Mouse (Mus musculus): ENCODE data around the gene Rpl23a. TPM values are rescaled to one million over a fixed set of nuclear protein-coding genes. Genes with fewer than 3 reads are reported as not detected.

Rpl23a gene
- total and polyA plus RNA-seq, 3 experiments: 2,992 to 3,939 (median 3,361) TPM

GRCm38 (mm10) chr11:78160171-78160570, 23.2 kb downstream of the Rpl23a start:
- H3K9ac ChIP-seq (ENCODE audit: insufficient read depth, low read depth): no peak overlapping the region
- H3K4me3 ChIP-seq (replicated peaks in 1 of 3; ENCODE audit: low read depth in 2 of 3, low read length in 2 of 3, poor library complexity in 1 of 3): no peak overlapping the region
- dilution Hi-C loops (cut with MboI; ENCODE audit: extremely low pct_ligation_motif_present, extremely low pct_unique_long_range_greater_than_20kb, low sequenced_read_pairs) (no loop called here), in situ Hi-C loops (cut with MboI; ENCODE audit: low pct_ligation_motif_present, low pct_unique_long_range_greater_than_20kb, low sequenced_read_pairs) (no loop called here)
- H3K27me3 ChIP-seq (replicated peaks): no peaks in the 10 kb centered on the region
- TF ChIP-seq ETS1 (conservative IDR thresholded peaks at IDR 0.05; ENCODE audit: low read depth, low read length) (no peak), CHD1 (IDR thresholded peaks at IDR 0.05; ENCODE audit: low read depth, low read length) (no peak), MYC (IDR thresholded peaks at IDR 0.05; ENCODE audit: low read depth, low read length) (no peak), MAX (IDR thresholded peaks at IDR 0.05; ENCODE audit: low read length) (no peak), CHD2 (IDR thresholded peaks at IDR 0.05; ENCODE audit: low read length) (no peak), POLR2A (IDR thresholded peaks at IDR 0.05; ENCODE audit: low read depth, low read length) (no peak)
- no peaks in the 10 kb centered on the region for H3K9me3 ChIP-seq (replicated peaks; ENCODE audit: low read length)
- H3K4me2 ChIP-seq (ENCODE audit: insufficient read depth, low read depth, poor library complexity, severe bottlenecking): no peak overlapping the region
- H3K79me2 ChIP-seq (replicated peaks; ENCODE audit: control insufficient read depth, extremely low read depth, insufficient read depth, poor library complexity, severe bottlenecking): peaks cover 32% of the 10 kb centered on the region
- no peak for DNase-seq (ENCODE audit: extremely low read depth)
- no peak overlapping the region for H3K27ac ChIP-seq (ENCODE audit: insufficient read depth, low read depth)
- H3K36me3 ChIP-seq (replicated peaks in 1 of 2; ENCODE audit: control insufficient read depth in 1 of 2, insufficient read depth in 1 of 2, low read length in 1 of 2): peaks cover 60 to 74% of the 10 kb centered on the region in 2 experiments
- H3K4me1 ChIP-seq (ENCODE audit: control insufficient read depth in 1 of 2, insufficient read depth in 2 of 2): peaks cover 20 to 44% of the 10 kb centered on the region in 2 experiments

- dilution Hi-C loops (cut with MboI; ENCODE audit: extremely low pct_ligation_motif_present, extremely low pct_unique_long_range_greater_than_20kb, low sequenced_read_pairs) (no loop called here), in situ Hi-C loops (cut with MboI; ENCODE audit: low pct_ligation_motif_present, low pct_unique_long_range_greater_than_20kb, low sequenced_read_pairs) (no loop called here)
- Histone ChIP-seq H3K4me2 (ENCODE audit: insufficient read depth, low read depth, poor library complexity, severe bottlenecking) (no peak overlapping the region), H3K27ac (ENCODE audit: insufficient read depth, low read depth) (no peak overlapping the region), H3K36me3 (replicated peaks in 1 of 2; ENCODE audit: control insufficient read depth in 1 of 2, insufficient read depth in 1 of 2, low read length in 1 of 2) (peaks cover 65 to 80% of the 10 kb centered on the region in 2 experiments), H3K4me3 (replicated peaks in 1 of 3; ENCODE audit: low read depth in 2 of 3, low read length in 2 of 3, poor library complexity in 1 of 3) (no peak overlapping the region), H3K4me1 (ENCODE audit: control insufficient read depth in 1 of 2, insufficient read depth in 2 of 2) (peaks cover 20 to 44% of the 10 kb centered on the region in 2 experiments), H3K9me3 (replicated peaks; ENCODE audit: low read length) (no peaks in the 10 kb centered on the region), H3K79me2 (replicated peaks; ENCODE audit: control insufficient read depth, extremely low read depth, insufficient read depth, poor library complexity, severe bottlenecking) (peaks cover 26% of the 10 kb centered on the region), H3K9ac (ENCODE audit: insufficient read depth, low read depth) (no peak overlapping the region), H3K27me3 (replicated peaks) (no peaks in the 10 kb centered on the region)
- no peak for DNase-seq (ENCODE audit: extremely low read depth)
- TF ChIP-seq MXI1 (IDR thresholded peaks at IDR 0.05; ENCODE audit: low read depth, low read length): no peak
- no peak for TF ChIP-seq E2F4 (IDR thresholded peaks at IDR 0.05; ENCODE audit: insufficient replicate concordance, low read depth, low read length)
- no peak for TF ChIP-seq USF1 (IDR thresholded peaks at IDR 0.05; ENCODE audit: low read depth, low read length)
- no peak for TF ChIP-seq SMC3 (IDR thresholded peaks at IDR 0.05; ENCODE audit: low read depth, low read length)
- no peak; the same call in 1 of the 2 replicates for TF ChIP-seq ZMIZ1 (IDR thresholded peaks at IDR 0.05; ENCODE audit: low read depth, low read length)
- no peak for TF ChIP-seq JUND (conservative IDR thresholded peaks at IDR 0.05; ENCODE audit: low read depth, low read length)
These were observed 23.8 kb downstream of the Rpl23a start for GRCm38 (mm10) chr11:78159557-78159956.

- peaks cover 20 to 44% of the 10 kb centered on the region in 2 experiments for H3K4me1 ChIP-seq (ENCODE audit: control insufficient read depth in 1 of 2, insufficient read depth in 2 of 2)
- TF ChIP-seq ZKSCAN1 (IDR thresholded peaks at IDR 0.05; ENCODE audit: borderline replicate concordance, low read depth, low read length): no peak
- TF ChIP-seq RCOR1 (conservative IDR thresholded peaks at IDR 0.05; ENCODE audit: low read depth, low read length): no peak
- peak; percentile 85 for TF ChIP-seq IRF4 (IDR thresholded peaks at IDR 0.05; ENCODE audit: low read depth, low read length)
- no peak for TF ChIP-seq ZMIZ1 (IDR thresholded peaks at IDR 0.05; ENCODE audit: low read depth, low read length)
- TF ChIP-seq CTCF (conservative IDR thresholded peaks at IDR 0.05 in 1 of 2, IDR thresholded peaks at IDR 0.05 in 1 of 2; ENCODE audit: low read depth in 2 of 2, low read length in 2 of 2): peak; percentile 100
- no peak for TF ChIP-seq PAX5 (IDR thresholded peaks at IDR 0.05; ENCODE audit: low read length)
- no peak for TF ChIP-seq MXI1 (IDR thresholded peaks at IDR 0.05; ENCODE audit: low read depth, low read length)
- TF ChIP-seq ETS1 (conservative IDR thresholded peaks at IDR 0.05; ENCODE audit: low read depth, low read length): no peak
- peak; percentile 83 for TF ChIP-seq SIN3A (IDR thresholded peaks at IDR 0.05; ENCODE audit: low read length)
- TF ChIP-seq ZC3H11A (IDR thresholded peaks at IDR 0.05; ENCODE audit: low read depth, low read length): peak; percentile 91
- TF ChIP-seq USF2 (conservative IDR thresholded peaks at IDR 0.05; ENCODE audit: low read depth, low read length): no peak
- no peak for TF ChIP-seq TBP (conservative IDR thresholded peaks at IDR 0.05; ENCODE audit: low read depth, low read length)
- TF ChIP-seq TCF12 (IDR thresholded peaks at IDR 0.05; ENCODE audit: low read depth, low read length): peak; percentile 68
- TF ChIP-seq MAFK (IDR thresholded peaks at IDR 0.05; ENCODE audit: insufficient replicate concordance, low read length): no peak
- no peak; the same call in 1 of the 2 replicates for TF ChIP-seq JUND (conservative IDR thresholded peaks at IDR 0.05; ENCODE audit: low read depth, low read length)
- TF ChIP-seq BHLHE40 (IDR thresholded peaks at IDR 0.05; ENCODE audit: low read depth, low read length): no peak
- peak; percentile 76 for TF ChIP-seq MYC (IDR thresholded peaks at IDR 0.05; ENCODE audit: low read depth, low read length)
- peak; percentile 49; the same call in 1 of the 2 replicates for TF ChIP-seq ZNF384 (IDR thresholded peaks at IDR 0.05; ENCODE audit: low read depth, low read length)
- no peak for TF ChIP-seq CHD2 (IDR thresholded peaks at IDR 0.05; ENCODE audit: low read length)
- TF ChIP-seq USF1 (IDR thresholded peaks at IDR 0.05; ENCODE audit: low read depth, low read length): no peak
- TF ChIP-seq MAZ (IDR thresholded peaks at IDR 0.05; ENCODE audit: low read depth, low read length): peak; percentile 83; the same call in 1 of the 2 replicates
These were observed 24.3 kb downstream of the Rpl23a start for GRCm38 (mm10) chr11:78159096-78159495.

More at GRCm38 (mm10) chr11:78159096-78159495, 24.3 kb downstream of the Rpl23a start:
- no peak overlapping the region for H3K9ac ChIP-seq (ENCODE audit: insufficient read depth, low read depth)
- H3K27me3 ChIP-seq (replicated peaks): no peaks in the 10 kb centered on the region
- peaks cover 70 to 84% of the 10 kb centered on the region in 2 experiments for H3K36me3 ChIP-seq (replicated peaks in 1 of 2; ENCODE audit: control insufficient read depth in 1 of 2, insufficient read depth in 1 of 2, low read length in 1 of 2)
- H3K4me3 ChIP-seq (replicated peaks in 1 of 3; ENCODE audit: low read depth in 2 of 3, low read length in 2 of 3, poor library complexity in 1 of 3): no peak overlapping the region
- no peak overlapping the region for H3K27ac ChIP-seq (ENCODE audit: insufficient read depth, low read depth)
- in situ Hi-C loops (cut with MboI; ENCODE audit: low pct_ligation_motif_present, low pct_unique_long_range_greater_than_20kb, low sequenced_read_pairs): no loop called here
- no peak overlapping the region for H3K4me2 ChIP-seq (ENCODE audit: insufficient read depth, low read depth, poor library complexity, severe bottlenecking)
- dilution Hi-C loops (cut with MboI; ENCODE audit: extremely low pct_ligation_motif_present, extremely low pct_unique_long_range_greater_than_20kb, low sequenced_read_pairs): no loop called here
- H3K9me3 ChIP-seq (replicated peaks; ENCODE audit: low read length): no peaks in the 10 kb centered on the region
- peak; percentile 94 for DNase-seq (ENCODE audit: extremely low read depth)
- peaks cover 21% of the 10 kb centered on the region for H3K79me2 ChIP-seq (replicated peaks; ENCODE audit: control insufficient read depth, extremely low read depth, insufficient read depth, poor library complexity, severe bottlenecking)
